Mouse (Mus musculus) liver, embryonic 11.5 days (tissue): ENCODE measurements around the gene Cables2. TPM values are rescaled to one million over a fixed set of nuclear protein-coding genes. Genes with fewer than 3 reads are reported as not detected.

ENCODE experiments used
- ATAC-seq: fragments of 200-750 bp; cut with Nextera tagmentation; replicated peaks from 2 replicates; pipeline ENCODE4 v1.8.0; 2017; ENCODE audit warnings: moderate number of reproducible peaks, mild to moderate bottlenecking, moderate TSS enrichment, moderate library complexity; ENCODE audit not compliant: low FRiP score
- DNase-seq: peaks from one replicate; pipeline ENCODE4 v3.0.0-alpha.2; 2017; ENCODE audit warnings: low spot score
- H3K27ac ChIP-seq: fragments of 300-500 bp; sonication (generic); 2 replicates; pipeline ENCODE4 v1.5.1; 2014; ENCODE audit warnings: mild to moderate bottlenecking, low read depth, low read length, control low read depth
- H3K27me3 ChIP-seq: fragments of 300-500 bp; sonication (generic); replicated peaks from 2 replicates; pipeline ENCODE4 v1.6.1; 2014; ENCODE audit warnings: low read length, mixed read lengths; ENCODE audit not compliant: control insufficient read depth, insufficient read depth
- H3K36me3 ChIP-seq: fragments of 300-500 bp; sonication (generic); 2 replicates; pipeline ENCODE4 v1.6.1; 2014; ENCODE audit warnings: mild to moderate bottlenecking, low read length, moderate library complexity, mixed read lengths; ENCODE audit not compliant: control insufficient read depth, insufficient read depth
- H3K4me1 ChIP-seq: fragments of 300-500 bp; sonication (generic); replicated peaks from 2 replicates; pipeline ENCODE4 v1.6.1; 2014; ENCODE audit warnings: low read length, mixed read lengths; ENCODE audit not compliant: control insufficient read depth, insufficient read depth
- H3K4me2 ChIP-seq: fragments of 300-500 bp; sonication (generic); 2 replicates; pipeline ENCODE4 v1.6.1; 2014; ENCODE audit warnings: mild to moderate bottlenecking, control low read depth, moderate library complexity
- H3K4me3 ChIP-seq: fragments of 300-500 bp; sonication (generic); 2 replicates; pipeline ENCODE4 v1.5.1; 2014; ENCODE audit warnings: low read depth, low read length, control low read depth
- H3K9ac ChIP-seq: fragments of 300-500 bp; sonication (generic); 2 replicates; pipeline ENCODE4 v1.6.1; 2014; ENCODE audit warnings: low read depth, low read length, control low read depth
- H3K9me3 ChIP-seq: fragments of 300-500 bp; sonication (generic); 2 replicates; pipeline ENCODE4 v1.6.1; 2016; ENCODE audit warnings: low read length, inconsistent platforms, mixed read lengths; ENCODE audit not compliant: control insufficient read depth
- WGBS: fragments of 180-500 bp; shearing (Covaris S2); extraction: QIAGEN DNeasy Blood & Tissue Kit; methylation state at CpG from one replicate; pipeline ENCODE4 v1.1.7; 2014; 5-methylcytosine and 5-hydroxymethylcytosine counted together
- polyA plus RNA-seq: library from polyadenylated mRNA; unstranded; fragments of >200 nt; fragmentation: Nextera tagmentation; extraction: Ambion mirVana; gene quantifications from 2 replicates; pipeline ENCODE4 v1.2.1, GENCODE M21; 2014

The Cables2 gene
- polyA plus RNA-seq = 9.4 and 9.6 TPM in 2 replicates

DNA sequence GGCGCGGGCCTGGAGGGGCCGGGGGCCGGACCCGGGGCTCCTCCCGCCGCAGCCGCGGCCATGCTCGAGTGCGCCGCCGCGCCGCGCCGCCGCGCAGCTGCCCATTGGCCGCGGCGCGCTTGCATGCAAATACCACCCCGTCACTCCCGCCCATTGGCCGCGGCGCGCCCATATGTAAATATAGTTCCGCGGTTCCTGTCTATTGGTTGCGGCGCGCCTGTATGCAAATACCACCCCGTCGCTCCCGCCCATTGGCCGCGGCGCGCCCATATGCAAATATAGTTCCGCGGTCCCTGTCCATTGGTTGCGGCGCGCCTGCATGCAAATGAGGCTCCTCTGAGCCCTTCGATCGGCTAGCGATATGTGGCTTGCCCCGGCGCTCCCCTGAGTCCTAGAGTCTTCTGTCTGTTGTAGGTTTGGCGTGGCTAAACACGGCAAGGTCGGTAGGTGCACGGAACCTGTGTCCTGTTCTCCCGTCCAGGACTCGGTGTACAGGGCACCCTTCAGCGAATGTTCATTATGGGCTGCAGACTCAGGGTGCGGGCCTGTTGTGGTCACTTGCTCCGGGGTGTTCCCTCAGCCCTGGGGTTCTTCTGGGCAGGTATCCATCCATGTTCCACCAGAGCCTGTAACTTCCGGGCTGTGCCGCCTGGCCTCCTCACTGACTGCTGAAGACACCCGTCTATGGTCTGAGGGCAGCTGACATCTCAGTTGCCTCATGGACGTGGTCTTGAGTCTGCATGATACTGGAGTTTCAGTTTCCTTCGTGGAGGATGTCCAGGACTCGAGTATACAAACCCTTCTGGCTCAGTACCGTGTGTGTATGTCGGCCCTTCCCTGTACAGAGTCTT, at the start of gene Cables2:
Cables2 (minus strand) TSS at position 103 of the 851 bp plus-strand sequence.
- peak within 1 kb of the TSS; percentile 54; the same call in 1 of the 2 replicates for H3K27ac ChIP-seq
- peak; percentile 93 for DNase-seq
- H3K27me3 ChIP-seq = no peaks in the 10 kb centered on the region
- peak within 1 kb of the TSS; percentile 90 for H3K4me2 ChIP-seq
- ATAC-seq = peak; percentile 94
- H3K4me1 ChIP-seq = peaks cover 37% of the 10 kb centered on the region
- H3K36me3 ChIP-seq = no peaks in the 10 kb centered on the region
- H3K4me3 ChIP-seq = peak within 1 kb of the TSS; percentile 86
- peak within 1 kb of the TSS; percentile 93 for H3K9ac ChIP-seq
- no peaks in the 10 kb centered on the region for H3K9me3 ChIP-seq
- 6% methylated on average over 67 of the region's 68 CpGs for WGBS

DNA sequence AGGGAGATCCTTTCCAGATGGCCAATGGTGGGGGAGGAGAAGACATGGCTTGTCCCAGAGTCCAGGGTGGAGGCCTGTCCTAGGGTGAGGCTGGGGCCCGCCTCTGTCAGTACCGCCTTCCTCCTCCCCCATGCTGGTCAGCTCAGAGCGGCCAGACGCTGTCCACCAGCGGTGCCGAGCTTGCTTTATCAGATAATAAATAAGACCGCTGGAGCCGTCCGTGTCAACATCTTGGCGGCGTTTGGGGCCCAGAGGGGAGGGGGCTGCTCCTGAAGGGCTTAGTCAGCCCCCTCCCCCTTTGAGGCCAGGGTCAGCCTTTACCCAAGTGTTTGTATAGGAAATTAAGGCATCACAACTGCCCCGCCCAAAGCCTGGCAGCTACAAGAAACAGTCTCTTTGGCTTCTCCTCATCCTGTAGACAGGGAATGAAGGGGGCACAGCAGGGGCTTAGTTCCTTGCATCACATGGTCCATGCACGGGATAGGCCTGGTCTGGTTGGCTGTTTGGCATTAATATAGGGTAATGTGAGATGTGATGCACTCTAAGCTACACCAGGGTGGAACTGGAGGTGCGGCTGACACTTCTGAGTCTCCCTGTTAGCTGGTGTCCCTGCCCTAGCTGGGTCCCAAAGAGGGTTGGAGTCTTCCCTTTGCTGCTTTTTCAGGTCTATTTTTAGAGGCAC, 49.5 kb upstream of the Cables2 start:
- DNase-seq = no peak
- H3K36me3 ChIP-seq = peaks cover 5% of the 10 kb centered on the region
- H3K4me3 ChIP-seq = no peak overlapping the region
- H3K9me3 ChIP-seq = no peaks in the 10 kb centered on the region
- no peak overlapping the region for H3K9ac ChIP-seq
- H3K4me1 ChIP-seq = no peaks in the 10 kb centered on the region; the same call in 1 of the 2 replicates
- no peak overlapping the region for H3K27ac ChIP-seq
- WGBS = 34% methylated on average over 14 of the region's 14 CpGs
- H3K4me2 ChIP-seq = no peak overlapping the region
- ATAC-seq = no peak
- no peaks in the 10 kb centered on the region for H3K27me3 ChIP-seq

DNA sequence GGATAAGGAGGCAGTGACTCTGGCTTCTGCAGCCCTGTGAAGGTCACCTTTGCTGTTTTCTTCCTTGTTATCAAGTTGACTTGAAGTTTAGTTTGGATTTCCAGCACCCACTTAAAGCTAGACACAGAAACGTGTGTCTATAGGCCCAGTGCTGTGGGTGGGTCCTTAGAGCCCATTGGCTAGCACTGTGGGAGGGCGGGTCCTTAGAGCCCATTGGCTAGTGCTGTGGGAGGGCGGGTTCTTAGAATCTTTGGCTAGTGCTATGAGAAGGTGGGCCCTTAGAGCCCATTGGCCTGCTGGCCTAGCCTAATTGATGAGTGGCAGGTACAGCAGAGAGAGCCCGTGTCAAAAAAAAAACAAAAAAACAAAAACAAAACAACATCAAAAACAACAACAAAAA, 46.9 kb upstream of the Cables2 start:
- peaks cover under 1% of the 10 kb centered on the region; the same call in 1 of the 2 replicates for H3K36me3 ChIP-seq
- WGBS = 75% methylated on average over 4 of the region's 4 CpGs
- DNase-seq = no peak
- no peak overlapping the region for H3K4me2 ChIP-seq
- H3K27ac ChIP-seq = no peak overlapping the region
- no peaks in the 10 kb centered on the region for H3K27me3 ChIP-seq
- no peaks in the 10 kb centered on the region for H3K9me3 ChIP-seq
- no peak overlapping the region for H3K9ac ChIP-seq
- ATAC-seq = 0 out of 2 replicates have a peak, but pooled peaks have one; percentile 57
- no peaks in the 10 kb centered on the region; the same call in 1 of the 2 replicates for H3K4me1 ChIP-seq
- no peak overlapping the region for H3K4me3 ChIP-seq

DNA sequence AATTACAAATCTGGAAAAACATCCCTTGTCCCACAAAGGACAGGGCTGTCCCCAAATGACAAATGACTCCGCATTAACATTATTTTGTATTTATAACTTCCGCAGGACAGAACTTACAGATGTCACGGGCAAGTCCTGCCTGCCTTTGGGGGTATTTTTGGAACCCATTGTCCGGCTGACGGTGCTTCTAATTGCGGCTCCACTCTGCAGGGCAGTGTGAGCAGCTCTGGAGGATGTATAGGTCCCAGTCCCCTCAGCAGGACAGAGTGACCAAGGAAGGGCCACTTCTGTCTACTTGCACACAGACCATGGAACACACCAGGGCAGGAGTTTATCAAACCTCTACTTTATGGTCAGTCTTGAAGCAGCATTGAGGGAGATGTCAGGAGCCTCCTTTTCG, 44.3 kb upstream of the Cables2 start:
- no peak for ATAC-seq
- no peak for DNase-seq
- no peaks in the 10 kb centered on the region for H3K9me3 ChIP-seq
- no peak overlapping the region for H3K9ac ChIP-seq
- no peak overlapping the region for H3K4me2 ChIP-seq
- H3K27ac ChIP-seq = no peak overlapping the region
- no peak overlapping the region for H3K4me3 ChIP-seq
- no peaks in the 10 kb centered on the region for H3K36me3 ChIP-seq
- 79% methylated on average over 7 of the region's 7 CpGs for WGBS
- H3K27me3 ChIP-seq = no peaks in the 10 kb centered on the region
- no peaks in the 10 kb centered on the region; the same call in 1 of the 2 replicates for H3K4me1 ChIP-seq

DNA sequence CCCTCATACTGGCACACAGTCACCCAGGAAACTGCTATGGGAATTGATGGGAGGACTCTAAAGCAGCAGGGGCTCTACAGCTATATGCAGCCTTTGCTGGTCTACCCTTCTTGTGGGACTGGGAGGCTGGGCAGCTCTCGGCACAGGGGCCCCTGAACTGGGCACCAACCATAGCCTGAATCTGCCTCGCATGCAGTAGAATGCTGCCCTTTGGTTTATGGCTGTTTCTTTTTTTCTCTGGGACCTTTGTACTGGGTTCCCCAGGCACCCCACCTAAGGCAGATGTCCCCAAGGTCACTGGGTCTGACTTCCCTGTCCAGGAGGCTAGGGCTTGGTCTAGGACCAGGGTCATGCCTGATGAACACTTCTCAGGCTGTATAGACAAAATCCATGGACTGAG, 41.0 kb upstream of the Cables2 start:
- Histone ChIP-seq H3K9ac (no peak overlapping the region), H3K36me3 (no peaks in the 10 kb centered on the region), H3K9me3 (no peaks in the 10 kb centered on the region), H3K27ac (no peak overlapping the region), H3K4me2 (no peak overlapping the region), H3K27me3 (no peaks in the 10 kb centered on the region), H3K4me3 (no peak overlapping the region), H3K4me1 (peaks cover 3% of the 10 kb centered on the region; the same call in 1 of the 2 replicates)
- ATAC-seq (no peak), DNase-seq (no peak)
- 85% methylated on average over 2 of the region's 2 CpGs for WGBS

DNA sequence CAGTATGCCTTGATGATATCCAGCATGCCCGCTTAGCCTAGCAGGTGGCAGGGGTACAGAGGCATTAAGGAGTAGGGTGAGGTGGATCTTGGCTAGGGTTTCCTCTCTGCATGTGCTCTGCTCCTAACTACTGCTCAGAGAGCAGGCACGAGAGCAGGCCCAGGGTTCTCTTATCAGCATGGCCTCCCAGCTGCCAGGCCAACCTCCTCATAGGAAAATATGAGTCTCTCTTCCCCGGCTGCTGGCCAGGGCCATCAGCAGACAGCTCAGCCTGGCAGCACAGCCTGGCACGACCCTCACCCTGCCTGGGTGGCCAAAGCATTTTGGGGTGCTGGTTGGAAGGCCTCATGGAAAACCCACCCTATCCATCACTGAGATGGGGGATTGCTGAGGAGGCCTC, 37.9 kb upstream of the Cables2 start:
- no peak for ATAC-seq
- Histone ChIP-seq H3K9ac (no peak overlapping the region), H3K4me3 (no peak overlapping the region), H3K9me3 (no peaks in the 10 kb centered on the region), H3K4me1 (peaks cover 3% of the 10 kb centered on the region; the same call in 1 of the 2 replicates), H3K27ac (no peak overlapping the region), H3K36me3 (no peaks in the 10 kb centered on the region), H3K27me3 (no peaks in the 10 kb centered on the region), H3K4me2 (no peak overlapping the region)
- DNase-seq = no peak
- WGBS = 49% methylated on average over 4 of the region's 4 CpGs

DNA sequence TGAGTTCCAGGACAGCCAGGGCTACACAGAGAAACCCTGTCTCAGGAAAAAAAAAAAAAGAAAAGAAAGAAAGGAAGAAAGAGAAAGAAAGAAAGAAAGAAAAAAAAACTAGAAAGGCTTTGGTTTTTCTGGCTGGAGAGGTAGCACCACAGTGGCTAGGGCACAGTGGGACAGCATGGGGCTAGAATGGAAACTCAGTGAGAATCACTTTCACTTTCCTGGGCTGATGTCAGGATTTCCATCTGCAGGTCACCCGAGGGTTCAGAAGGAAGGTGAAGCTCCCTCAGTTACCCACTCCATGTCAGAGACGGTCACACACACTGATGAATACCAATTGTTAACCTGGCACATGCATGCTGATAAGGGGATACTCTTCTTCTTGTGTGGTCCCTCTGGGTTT, 34.4 kb upstream of the Cables2 start:
- Histone ChIP-seq H3K4me2 (no peak overlapping the region), H3K9me3 (no peaks in the 10 kb centered on the region), H3K4me1 (peaks cover 3% of the 10 kb centered on the region; the same call in 1 of the 2 replicates), H3K4me3 (no peak overlapping the region), H3K27ac (no peak overlapping the region), H3K9ac (no peak overlapping the region), H3K36me3 (no peaks in the 10 kb centered on the region), H3K27me3 (no peaks in the 10 kb centered on the region)
- WGBS = 36% methylated on average over 2 of the region's 2 CpGs
- no peak for ATAC-seq
- no peak for DNase-seq

DNA sequence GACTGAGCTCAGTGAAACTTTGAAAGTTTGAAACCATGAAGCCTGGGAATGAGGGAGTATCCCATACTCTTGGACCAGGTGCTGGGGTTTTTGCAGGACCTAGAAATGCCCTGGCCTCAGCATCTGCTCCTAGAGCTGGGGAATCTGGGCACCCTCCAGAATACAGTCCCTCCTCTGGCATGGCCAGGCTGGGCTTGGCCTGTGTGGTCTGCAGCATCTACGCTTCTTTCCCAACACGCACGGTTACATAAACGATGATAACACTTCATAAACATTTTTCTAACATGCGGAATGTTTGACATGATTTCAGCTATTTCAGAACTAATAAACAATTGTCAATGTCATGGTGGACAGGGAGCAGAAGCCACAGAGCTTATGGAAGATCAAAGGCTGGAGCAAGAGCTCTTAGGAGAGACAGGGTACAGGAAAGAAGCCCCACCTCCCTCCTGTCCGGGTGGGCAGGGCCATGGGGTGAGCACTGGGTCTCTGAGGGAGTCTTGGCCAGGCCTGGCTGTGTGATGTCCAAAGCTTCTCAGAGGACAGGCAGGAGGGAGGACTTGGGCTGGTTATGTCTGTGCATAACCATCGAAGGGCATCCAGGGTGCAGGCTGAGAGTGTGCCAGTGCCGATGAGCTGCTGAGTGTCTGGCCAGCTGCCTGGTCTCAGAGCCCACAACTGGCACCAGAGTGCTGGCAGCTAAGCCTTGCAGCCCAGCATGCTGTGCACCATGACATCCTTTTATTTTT, 33.3 kb upstream of the Cables2 start:
- no peak for DNase-seq
- 65% methylated on average over 8 of the region's 8 CpGs for WGBS
- peaks cover 3% of the 10 kb centered on the region; the same call in 1 of the 2 replicates for H3K4me1 ChIP-seq

More for the DNA sequence above, 33.3 kb upstream of the Cables2 start:
- H3K36me3 ChIP-seq = no peaks in the 10 kb centered on the region
- ATAC-seq = no peak
- no peak overlapping the region for H3K9ac ChIP-seq
- no peaks in the 10 kb centered on the region for H3K27me3 ChIP-seq
- no peaks in the 10 kb centered on the region for H3K9me3 ChIP-seq
- no peak overlapping the region for H3K27ac ChIP-seq
- no peak overlapping the region for H3K4me3 ChIP-seq
- no peak overlapping the region for H3K4me2 ChIP-seq
